Mouse (Mus musculus): ENCODE measurements around the gene Mpnd. TPM values are rescaled to one million over a fixed set of nuclear protein-coding genes. Genes with fewer than 3 reads are reported as not detected.

Mpnd gene
- total and polyA plus RNA-seq, 3 experiments, result 24.5 to 55.1 (median 26.8) TPM

- dilution Hi-C loops (cut with MboI; ENCODE audit: extremely low pct_ligation_motif_present, extremely low pct_unique_long_range_greater_than_20kb, low sequenced_read_pairs), result no loop called here
- in situ Hi-C loops (cut with MboI; ENCODE audit: low pct_ligation_motif_present, low pct_unique_long_range_greater_than_20kb, low sequenced_read_pairs), result no loop called here
- Histone ChIP-seq H3K36me3 (replicated peaks in 1 of 2; ENCODE audit: control insufficient read depth in 1 of 2, insufficient read depth in 1 of 2, low read length in 1 of 2) (peaks cover 49 to 89% of the 10 kb centered on the region in 2 experiments), H3K4me3 (replicated peaks in 1 of 3; ENCODE audit: low read depth in 2 of 3, low read length in 2 of 3, poor library complexity in 1 of 3) (no peak overlapping the region), H3K4me1 (ENCODE audit: control insufficient read depth in 1 of 2, insufficient read depth in 2 of 2) (peaks cover 29 to 59% of the 10 kb centered on the region in 2 experiments), H3K4me2 (ENCODE audit: insufficient read depth, low read depth, poor library complexity, severe bottlenecking) (no peak overlapping the region), H3K9me3 (replicated peaks; ENCODE audit: low read length) (no peaks in the 10 kb centered on the region), H3K27me3 (replicated peaks) (no peaks in the 10 kb centered on the region), H3K79me2 (replicated peaks; ENCODE audit: control insufficient read depth, extremely low read depth, insufficient read depth, poor library complexity, severe bottlenecking) (peaks cover 13% of the 10 kb centered on the region), H3K27ac (ENCODE audit: insufficient read depth, low read depth) (no peak overlapping the region), H3K9ac (ENCODE audit: insufficient read depth, low read depth) (no peak overlapping the region)
- no peak for DNase-seq (ENCODE audit: extremely low read depth)
- TF ChIP-seq ZMIZ1 (IDR thresholded peaks at IDR 0.05; ENCODE audit: low read depth, low read length), result 0 out of 2 replicates have a peak, but pooled peaks have one; percentile 19
- TF ChIP-seq HCFC1 (IDR thresholded peaks at IDR 0.05; ENCODE audit: low read depth, low read length), result no peak
- no peak for TF ChIP-seq POLR2AphosphoS2 (IDR thresholded peaks at IDR 0.05; ENCODE audit: low read depth, low read length)
- TF ChIP-seq USF2 (conservative IDR thresholded peaks at IDR 0.05; ENCODE audit: low read depth, low read length), result no peak
These were observed 15.0 kb downstream of the Mpnd start for GRCm38 (mm10) chr17:56020400-56021084.

DNA sequence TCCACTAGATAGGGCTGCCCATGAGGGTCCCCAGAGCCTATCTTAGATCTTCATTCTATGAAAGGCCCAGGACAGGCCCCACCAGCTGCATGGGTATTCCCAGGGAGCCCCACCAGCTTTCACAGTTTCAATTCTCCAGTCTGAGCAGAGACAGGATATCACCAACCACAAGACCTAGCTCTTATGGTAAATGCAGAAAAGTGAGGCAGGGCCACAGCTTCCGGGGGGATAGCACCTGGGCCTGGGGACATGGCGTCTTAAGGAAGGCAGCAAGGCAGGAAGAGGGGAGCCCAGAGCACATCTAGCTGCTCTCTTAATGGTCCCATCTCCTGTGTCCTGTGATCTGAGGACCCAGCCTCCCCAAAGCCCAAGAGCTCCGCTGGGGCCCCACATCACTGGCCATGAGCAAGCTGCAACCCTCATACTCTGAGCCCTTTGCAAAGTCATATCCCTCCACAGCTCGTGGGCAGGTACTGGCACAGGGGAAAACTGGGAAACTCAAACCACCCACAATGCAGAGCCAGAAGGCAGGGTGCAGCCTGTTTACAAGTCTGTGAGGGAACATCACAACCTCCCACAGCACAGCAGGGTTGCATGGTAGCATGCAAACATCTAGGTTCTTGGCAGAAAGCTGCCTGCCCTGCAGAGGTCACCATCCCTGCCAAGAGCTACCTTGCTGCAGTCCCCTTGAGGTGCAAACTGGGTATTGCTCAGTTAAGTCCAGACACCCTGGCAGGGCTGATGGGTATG lies 15.8 kb downstream of the Mpnd start:
- in situ Hi-C loops (cut with MboI; ENCODE audit: low pct_ligation_motif_present, low pct_unique_long_range_greater_than_20kb, low sequenced_read_pairs), result no loop called here
- Histone ChIP-seq H3K79me2 (replicated peaks; ENCODE audit: control insufficient read depth, extremely low read depth, insufficient read depth, poor library complexity, severe bottlenecking) (peaks cover 15% of the 10 kb centered on the region), H3K9me3 (replicated peaks; ENCODE audit: low read length) (no peaks in the 10 kb centered on the region), H3K9ac (ENCODE audit: insufficient read depth, low read depth) (no peak overlapping the region), H3K36me3 (replicated peaks in 1 of 2; ENCODE audit: control insufficient read depth in 1 of 2, insufficient read depth in 1 of 2, low read length in 1 of 2) (peaks cover 41 to 88% of the 10 kb centered on the region in 2 experiments), H3K4me3 (replicated peaks in 1 of 3; ENCODE audit: low read depth in 2 of 3, low read length in 2 of 3, poor library complexity in 1 of 3) (no peak overlapping the region), H3K27me3 (replicated peaks) (no peaks in the 10 kb centered on the region), H3K4me1 (ENCODE audit: control insufficient read depth in 1 of 2, insufficient read depth in 2 of 2) (peaks cover 29 to 67% of the 10 kb centered on the region in 2 experiments), H3K27ac (ENCODE audit: insufficient read depth, low read depth) (no peak overlapping the region), H3K4me2 (ENCODE audit: insufficient read depth, low read depth, poor library complexity, severe bottlenecking) (no peak overlapping the region)
- TF ChIP-seq MYC (IDR thresholded peaks at IDR 0.05; ENCODE audit: low read depth, low read length), result no peak
- peak in 1 of 2 experiments; percentile 10; a peak in 1 of 4 replicates for TF ChIP-seq CTCF (conservative IDR thresholded peaks at IDR 0.05 in 1 of 2, IDR thresholded peaks at IDR 0.05 in 1 of 2; ENCODE audit: low read depth in 2 of 2, low read length in 2 of 2)
- dilution Hi-C loops (cut with MboI; ENCODE audit: extremely low pct_ligation_motif_present, extremely low pct_unique_long_range_greater_than_20kb, low sequenced_read_pairs), result no loop called here
- no peak for DNase-seq (ENCODE audit: extremely low read depth)

DNA sequence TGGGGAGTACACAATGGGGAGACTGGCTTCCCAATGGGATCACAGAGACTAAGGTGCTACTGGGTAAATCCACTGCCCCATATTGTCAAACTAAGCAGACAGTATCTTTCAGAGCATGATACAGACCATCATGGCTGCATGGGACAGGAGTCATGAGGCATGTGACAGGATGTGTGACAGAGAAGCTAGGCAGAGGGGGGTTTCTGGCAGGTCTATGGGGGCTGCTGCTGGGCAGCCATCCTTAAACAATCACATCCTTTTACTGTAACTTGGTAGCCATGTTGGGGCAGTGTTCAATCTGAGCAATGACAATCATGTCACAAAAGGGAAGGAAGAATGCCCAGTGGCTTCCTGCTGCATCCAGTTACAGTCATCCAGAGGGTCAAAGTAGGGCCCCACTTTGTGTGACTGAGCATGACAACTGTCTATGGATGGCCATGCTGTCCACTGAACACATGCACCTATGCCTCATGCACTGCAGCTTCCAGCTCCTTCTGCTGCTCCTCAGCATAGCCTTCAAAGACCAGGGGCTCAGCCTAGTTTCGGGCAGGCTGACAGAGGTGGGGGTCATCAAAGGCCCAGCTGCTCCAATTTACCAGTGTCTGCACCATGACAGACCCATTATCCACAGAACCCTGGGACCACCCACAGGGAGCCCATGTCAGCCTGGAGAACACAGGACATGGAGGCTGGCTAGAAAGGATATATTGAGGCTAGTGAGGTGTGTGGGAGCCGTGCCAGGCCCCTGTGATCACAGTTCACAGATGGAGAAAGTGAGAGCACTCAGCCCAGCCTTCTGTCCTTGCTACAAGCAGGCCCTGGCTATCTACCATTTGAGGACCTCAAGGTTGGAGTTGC lies 16.8 kb downstream of the Mpnd start:
- peaks cover 31 to 77% of the 10 kb centered on the region in 2 experiments for H3K4me1 ChIP-seq (ENCODE audit: control insufficient read depth in 1 of 2, insufficient read depth in 2 of 2)
- in situ Hi-C loops (cut with MboI; ENCODE audit: low pct_ligation_motif_present, low pct_unique_long_range_greater_than_20kb, low sequenced_read_pairs) (no loop called here), dilution Hi-C loops (cut with MboI; ENCODE audit: extremely low pct_ligation_motif_present, extremely low pct_unique_long_range_greater_than_20kb, low sequenced_read_pairs) (no loop called here)
- TF ChIP-seq MAZ (IDR thresholded peaks at IDR 0.05; ENCODE audit: low read depth, low read length) (no peak), POLR2AphosphoS2 (IDR thresholded peaks at IDR 0.05; ENCODE audit: low read depth, low read length) (no peak), EP300 (IDR thresholded peaks at IDR 0.05; ENCODE audit: low read length) (no peak), CTCF (conservative IDR thresholded peaks at IDR 0.05 in 1 of 2, IDR thresholded peaks at IDR 0.05 in 1 of 2; ENCODE audit: low read depth in 2 of 2, low read length in 2 of 2) (no peak), JUND (conservative IDR thresholded peaks at IDR 0.05; ENCODE audit: low read depth, low read length) (no peak), RAD21 (IDR thresholded peaks at IDR 0.05; ENCODE audit: low read depth, low read length) (no peak), USF2 (conservative IDR thresholded peaks at IDR 0.05; ENCODE audit: low read depth, low read length) (no peak), ZMIZ1 (IDR thresholded peaks at IDR 0.05; ENCODE audit: low read depth, low read length) (no peak), TBP (conservative IDR thresholded peaks at IDR 0.05; ENCODE audit: low read depth, low read length) (no peak), GABPA (IDR thresholded peaks at IDR 0.05; ENCODE audit: insufficient replicate concordance, low read depth, low read length) (no peak), IRF4 (IDR thresholded peaks at IDR 0.05; ENCODE audit: low read depth, low read length) (no peak), ZNF384 (IDR thresholded peaks at IDR 0.05; ENCODE audit: low read depth, low read length) (no peak)
- no peak overlapping the region for H3K4me2 ChIP-seq (ENCODE audit: insufficient read depth, low read depth, poor library complexity, severe bottlenecking)
- no peaks in the 10 kb centered on the region for H3K27me3 ChIP-seq (replicated peaks)
- peaks cover 21% of the 10 kb centered on the region for H3K79me2 ChIP-seq (replicated peaks; ENCODE audit: control insufficient read depth, extremely low read depth, insufficient read depth, poor library complexity, severe bottlenecking)
- no peaks in the 10 kb centered on the region for H3K9me3 ChIP-seq (replicated peaks; ENCODE audit: low read length)
- no peak overlapping the region for H3K4me3 ChIP-seq (replicated peaks in 1 of 3; ENCODE audit: low read depth in 2 of 3, low read length in 2 of 3, poor library complexity in 1 of 3)
- no peak for DNase-seq (ENCODE audit: extremely low read depth)
- H3K9ac ChIP-seq (ENCODE audit: insufficient read depth, low read depth), result no peak overlapping the region
- H3K36me3 ChIP-seq (replicated peaks in 1 of 2; ENCODE audit: control insufficient read depth in 1 of 2, insufficient read depth in 1 of 2, low read length in 1 of 2), result peaks cover 33 to 88% of the 10 kb centered on the region in 2 experiments
- peak overlapping the region; percentile 26 for H3K27ac ChIP-seq (ENCODE audit: insufficient read depth, low read depth)
